Mouse (Mus musculus) natural killer cell, adult 2 months (primary cell): ENCODE results near the gene Taz.

Experiments used
- DNase-seq, 2 experiments: peaks; one replicate each; pipeline ENCODE4 v3.0.0; 2022; ENCODE audit warnings: low spot score in 2 of 2

The Taz gene

DNA sequence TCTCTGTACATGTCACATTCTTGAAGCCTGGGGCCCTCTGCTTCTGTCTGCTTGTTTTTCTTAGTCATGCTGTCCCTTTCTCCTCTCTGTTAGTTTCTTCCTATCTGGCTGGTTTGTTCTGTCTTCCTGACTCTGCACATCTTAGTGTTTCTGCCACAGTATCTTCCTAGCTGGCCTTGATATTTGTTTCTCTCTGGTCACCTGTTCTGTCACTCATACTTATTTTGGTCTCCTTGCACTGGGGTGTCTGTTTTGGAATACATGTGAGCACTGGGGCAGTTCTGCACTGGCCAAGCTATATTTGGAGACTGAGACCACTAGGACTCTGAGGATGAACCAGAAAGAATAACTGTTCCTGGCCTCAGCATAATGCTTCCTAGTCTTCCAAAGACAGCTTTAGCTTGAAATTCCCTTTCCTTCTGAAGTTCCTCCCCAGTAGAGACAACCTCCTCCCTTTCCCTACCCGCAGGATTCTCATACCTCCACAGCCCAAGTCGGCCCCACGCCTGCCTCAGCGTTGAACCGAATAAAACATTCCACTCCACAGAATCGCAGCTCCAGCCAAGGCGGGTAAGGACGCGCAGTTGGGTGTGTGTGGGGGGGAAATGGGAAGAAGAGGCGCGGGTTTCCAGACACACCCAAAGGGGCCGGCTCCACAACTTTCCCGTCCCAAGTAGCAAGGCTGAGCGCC, 526 bp upstream of the Taz start:
- no peak for DNase-seq

DNA sequence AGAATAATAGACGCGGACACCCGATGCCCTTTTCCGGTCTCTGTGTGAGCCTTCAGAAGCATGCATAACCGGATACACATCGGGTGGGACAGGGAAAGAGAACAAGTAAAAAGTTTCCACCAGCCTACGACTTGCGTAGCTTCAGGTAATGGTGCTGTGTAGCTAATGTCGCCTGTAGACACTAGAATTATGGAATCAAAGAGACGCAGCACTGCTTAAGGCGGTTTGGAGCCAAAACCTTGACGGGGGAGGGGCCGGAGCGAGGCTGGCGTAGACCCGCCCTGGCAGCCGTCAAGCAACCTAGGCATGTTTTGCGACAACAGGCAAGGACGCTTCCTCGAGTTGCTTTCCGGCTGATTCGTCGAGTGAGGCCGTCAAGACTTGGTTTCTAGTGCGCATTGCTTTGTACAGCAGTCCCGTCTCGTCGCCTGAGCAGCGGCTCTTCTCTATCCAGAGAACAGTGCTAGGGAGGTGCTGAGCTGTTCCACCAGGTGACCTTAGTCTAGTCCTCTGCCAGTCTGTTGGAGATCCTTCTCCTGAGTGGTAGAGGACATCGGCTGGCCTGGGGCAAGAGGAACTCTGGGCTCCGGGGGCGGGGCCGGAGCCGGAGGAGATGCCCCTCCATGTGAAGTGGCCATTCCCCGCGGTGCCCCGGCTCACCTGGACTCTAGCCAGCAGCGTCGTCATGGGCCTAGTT, 831 bp downstream of the Taz start:
- DNase-seq, result peak; percentile 66 to 78

DNA sequence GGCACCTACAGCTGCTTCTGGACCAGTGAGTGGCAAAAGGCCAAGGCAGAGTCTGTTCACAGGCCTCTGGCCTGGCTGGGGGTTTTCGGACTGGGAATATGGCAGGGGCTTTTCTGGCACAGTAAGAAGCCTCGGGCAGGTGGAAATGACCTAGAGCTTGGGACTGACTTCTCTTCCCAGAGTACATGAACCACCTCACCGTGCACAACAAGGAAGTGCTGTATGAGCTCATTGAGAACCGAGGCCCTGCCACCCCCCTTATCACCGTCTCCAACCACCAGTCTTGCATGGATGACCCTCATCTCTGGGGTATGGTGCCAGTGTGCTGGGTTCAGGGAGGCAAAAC, 1.4 kb downstream of the Taz start:
- no peak for DNase-seq

DNA sequence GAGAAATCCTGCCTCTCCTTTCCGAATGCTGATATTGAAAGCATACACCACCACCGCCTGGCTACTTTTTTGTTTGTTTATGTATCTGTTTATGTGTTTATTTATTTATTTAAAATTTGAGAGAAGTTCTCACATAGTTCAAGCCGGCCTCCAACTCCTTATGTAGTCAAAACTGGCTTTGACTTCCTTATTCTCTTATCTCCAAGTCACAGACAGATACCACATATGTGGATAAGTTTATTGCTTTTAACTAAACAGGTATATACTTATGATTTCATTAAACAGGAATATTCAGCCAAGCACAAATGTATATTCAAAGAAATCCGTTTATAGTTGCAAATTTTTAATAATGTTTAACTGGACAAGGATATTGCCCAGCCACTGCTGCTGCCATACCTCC, 11.7 kb downstream of the Taz start:
- DNase-seq, result no peak

DNA sequence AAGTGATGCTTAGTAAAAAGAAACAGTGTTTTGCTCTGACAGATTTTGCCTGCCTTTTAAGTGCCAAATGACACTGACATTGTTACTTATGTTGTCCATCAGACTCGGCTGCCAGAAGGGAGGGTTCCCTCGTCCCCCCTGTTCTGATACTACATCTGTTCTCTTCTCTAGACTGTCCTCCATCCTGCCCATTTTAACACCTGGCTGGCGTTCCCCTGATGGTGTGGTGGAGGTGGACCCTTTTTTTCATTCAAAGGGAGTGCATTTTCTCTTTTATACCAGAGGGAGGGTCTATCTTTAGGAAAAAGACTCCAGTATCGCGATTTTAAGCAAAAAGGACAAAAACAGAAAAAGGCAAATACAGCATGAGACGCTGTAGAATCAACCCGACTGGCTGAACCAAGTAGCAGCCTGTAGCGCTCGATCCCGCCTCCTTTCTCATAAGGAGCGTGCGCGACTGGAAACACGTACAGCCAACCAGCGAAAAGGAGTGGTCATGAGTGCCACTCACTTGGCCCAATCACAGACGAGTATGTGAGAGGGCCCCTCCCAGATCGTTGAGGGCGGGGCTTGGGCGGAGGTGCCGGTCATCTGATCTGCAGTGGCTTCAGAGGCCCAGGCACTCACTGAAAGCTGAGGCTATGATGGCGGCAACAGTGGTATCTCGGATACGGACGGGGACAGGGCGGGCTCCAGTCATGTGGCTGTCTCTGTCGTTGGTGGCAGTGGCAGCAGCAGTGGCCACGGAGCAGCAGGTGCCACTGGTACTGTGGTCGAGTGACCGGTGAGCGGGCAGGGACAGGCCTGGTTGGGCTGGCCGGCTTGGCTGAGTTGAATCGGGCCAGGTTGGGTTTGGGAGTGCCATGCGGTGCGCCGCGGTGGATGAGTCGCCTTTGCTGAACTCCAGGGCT, 15.1 kb downstream of the Taz start, which contains the start of gene Atp6ap1:
TSS of gene Atp6ap1 (plus strand) at position 560 of the 911 bp plus-strand sequence.
- DNase-seq, result peak; percentile 90 to 94

DNA sequence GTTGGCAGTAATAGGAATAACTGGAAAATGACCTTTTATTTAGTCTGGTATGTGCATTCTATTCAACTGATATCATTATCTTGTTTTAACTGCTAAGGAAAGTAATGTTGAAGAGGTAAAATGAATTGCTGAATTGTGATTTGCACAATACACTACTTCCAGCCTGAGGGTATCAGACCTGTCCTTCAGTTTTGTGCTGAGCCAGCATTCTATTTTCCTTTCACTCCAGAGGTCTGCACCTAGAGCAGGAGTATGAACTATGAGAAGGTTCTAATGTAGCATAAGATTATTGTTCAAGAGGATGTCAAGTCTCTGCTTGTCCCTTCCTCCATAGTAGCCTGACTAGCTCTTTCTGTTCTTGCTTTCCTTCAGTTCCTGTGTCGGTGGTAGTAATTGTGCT, 16.6 kb downstream of the Taz start:
- no peak for DNase-seq

DNA sequence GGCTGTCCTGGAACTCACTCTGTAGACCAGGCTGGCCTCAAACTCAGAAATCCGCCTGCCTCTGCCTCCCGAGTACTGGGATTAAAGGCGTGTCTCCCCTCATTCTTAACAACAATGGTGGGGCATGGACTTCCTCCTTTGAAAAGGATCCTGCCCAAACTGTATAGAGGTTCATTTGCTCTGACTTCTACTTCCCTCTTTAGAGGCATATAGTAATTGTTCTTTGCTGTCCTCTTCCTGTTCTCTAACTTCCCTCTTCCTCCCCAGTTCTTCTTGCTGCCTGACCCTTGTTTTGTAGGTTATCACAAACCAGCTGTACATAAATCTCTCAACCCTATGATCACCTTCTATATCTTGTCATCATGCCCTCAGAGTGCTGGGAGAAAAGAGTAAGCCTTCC, 18.0 kb downstream of the Taz start:
- DNase-seq, result no peak

DNA sequence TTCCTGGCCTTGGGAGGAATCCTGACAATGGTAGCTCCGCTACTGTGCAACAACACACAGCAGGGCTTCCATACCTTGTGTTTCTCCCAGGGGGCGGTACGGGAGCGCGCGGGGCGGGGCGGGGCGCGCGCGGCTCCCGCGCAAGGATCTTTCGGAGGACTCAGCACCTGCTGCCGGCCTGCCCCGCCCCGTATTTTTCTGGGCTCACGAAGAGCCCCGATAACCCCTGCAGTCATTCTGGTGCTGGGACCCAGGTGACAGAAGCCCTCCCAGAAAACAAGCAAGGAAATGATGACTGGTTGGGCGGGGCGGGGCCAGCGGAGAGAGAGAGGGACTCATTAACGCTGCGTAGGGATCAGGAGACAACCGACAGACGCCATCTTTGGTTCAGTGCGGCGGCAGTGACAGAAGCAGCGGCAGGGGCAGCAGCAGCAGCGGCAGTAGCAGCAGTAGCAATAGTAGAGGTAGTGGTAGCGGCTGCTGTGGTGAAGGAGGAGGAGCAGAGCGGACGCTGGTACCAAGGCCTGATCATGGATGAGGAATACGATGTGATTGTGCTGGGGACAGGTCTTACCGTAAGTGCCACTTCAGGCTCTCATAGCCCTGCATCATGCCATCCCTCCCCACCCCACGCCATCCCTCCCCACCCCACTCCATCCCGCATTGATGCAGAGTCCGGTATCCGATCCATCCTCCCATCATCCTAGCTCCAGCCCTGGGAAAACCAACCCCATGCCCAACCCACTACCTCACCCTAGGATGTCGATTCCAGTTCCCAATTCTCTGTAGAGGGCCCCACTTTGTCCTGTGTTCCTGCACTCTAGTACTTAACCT, 23.4 kb downstream of the Taz start, which contains the start of gene Gdi1:
TSS of gene Gdi1 (plus strand) at position 132 of the 834 bp plus-strand sequence.
- peak; percentile 74 to 80 for DNase-seq

DNA sequence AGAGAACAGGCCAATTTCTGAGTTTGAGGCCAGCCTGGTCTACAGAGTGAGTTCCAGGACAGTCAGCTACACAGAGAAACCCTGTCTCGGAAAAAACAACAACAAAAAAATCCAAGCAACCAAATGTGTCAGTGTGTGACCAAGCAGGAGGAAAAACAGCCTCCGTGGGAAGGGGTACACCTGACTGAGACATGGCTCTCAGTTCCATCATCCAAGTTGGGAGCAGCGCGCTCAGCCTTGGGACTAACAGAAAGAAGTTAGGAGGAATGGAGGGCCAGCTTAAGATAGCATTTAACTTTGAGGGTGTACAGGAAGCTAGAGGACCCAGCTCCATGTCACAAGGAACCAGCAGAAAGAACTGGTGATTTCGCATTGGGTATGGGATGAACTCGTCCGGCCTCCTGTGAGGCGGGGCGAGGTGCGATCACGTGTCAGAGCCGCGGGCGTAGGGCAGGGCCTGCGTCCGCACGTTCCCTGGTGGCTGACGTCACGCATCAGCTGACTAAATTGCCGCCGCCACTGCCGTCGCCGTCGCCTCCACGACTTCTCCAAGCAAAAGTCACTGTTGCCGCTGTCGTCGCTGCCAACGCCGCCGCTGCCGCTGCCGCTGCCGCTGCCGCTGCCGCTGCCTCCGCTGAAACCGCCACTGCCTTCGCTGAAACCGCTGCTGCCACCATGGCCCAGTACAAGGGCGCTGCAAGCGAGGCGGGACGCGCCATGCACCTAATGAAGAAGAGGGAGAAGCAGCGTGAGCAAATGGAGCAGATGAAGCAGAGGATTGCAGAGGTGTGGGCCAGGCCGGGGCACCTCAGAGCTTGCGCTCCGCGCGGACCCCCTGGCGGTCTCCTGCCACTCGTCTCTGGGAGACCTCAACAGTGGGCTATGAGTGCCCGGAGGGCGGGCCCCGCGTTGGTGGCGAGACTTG, 31.1 kb downstream of the Taz start, which contains the start of gene Fam50a:
TSS of gene Fam50a (plus strand) at position 494 of the 925 bp plus-strand sequence.
- DNase-seq, result peak; percentile 76 to 89

DNA sequence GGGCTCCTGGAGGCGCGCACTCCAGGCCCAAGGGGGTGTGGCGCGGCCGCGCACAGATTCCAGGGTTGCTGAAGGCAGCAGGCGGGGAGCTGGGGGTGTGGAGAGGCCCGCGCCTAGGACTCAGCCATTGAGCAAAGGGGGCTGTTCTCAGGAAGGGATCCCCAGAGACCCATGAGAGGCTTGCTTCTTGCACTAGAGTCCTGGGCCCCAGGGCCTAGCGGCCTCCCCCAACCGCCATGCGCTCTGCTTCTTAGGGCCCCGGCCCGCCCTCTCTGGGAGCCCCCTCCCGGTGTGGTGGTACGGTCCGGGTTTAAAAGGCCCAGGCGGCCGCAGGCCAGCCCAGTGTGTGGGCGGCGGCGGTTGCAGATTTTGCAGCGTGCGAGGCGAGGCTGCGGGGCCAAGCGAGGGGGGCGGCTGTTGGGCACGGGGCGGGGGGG, 47.0 kb downstream of the Taz start, which contains the start of gene Plxna3:
TSS of gene Plxna3 (plus strand) at position 342 of the 437 bp plus-strand sequence.
- peak; percentile 55 to 64 for DNase-seq

DNA sequence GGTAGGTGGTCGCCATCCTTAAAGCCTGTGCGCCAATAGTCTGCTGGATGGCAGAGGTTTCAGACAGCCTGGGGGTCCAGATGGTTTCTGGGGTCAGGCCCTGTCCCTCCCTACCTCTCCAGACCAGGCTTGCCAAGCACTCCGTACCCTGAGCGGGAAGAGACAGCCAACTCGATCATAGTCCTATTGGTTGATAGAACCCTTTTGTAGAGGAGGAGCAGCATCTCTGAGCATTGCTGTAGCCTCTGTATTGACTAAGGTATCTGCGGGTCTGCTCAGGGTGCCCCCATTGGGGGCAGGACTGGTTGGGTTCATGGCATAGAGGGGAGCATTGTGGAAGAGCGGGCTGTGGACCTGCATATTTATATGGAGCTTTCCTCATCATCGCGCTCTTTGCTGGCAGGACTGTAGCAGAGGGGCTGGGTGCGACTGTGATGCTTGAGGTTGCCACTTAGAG, 47.5 kb downstream of the Taz start:
- no peak for DNase-seq

DNA sequence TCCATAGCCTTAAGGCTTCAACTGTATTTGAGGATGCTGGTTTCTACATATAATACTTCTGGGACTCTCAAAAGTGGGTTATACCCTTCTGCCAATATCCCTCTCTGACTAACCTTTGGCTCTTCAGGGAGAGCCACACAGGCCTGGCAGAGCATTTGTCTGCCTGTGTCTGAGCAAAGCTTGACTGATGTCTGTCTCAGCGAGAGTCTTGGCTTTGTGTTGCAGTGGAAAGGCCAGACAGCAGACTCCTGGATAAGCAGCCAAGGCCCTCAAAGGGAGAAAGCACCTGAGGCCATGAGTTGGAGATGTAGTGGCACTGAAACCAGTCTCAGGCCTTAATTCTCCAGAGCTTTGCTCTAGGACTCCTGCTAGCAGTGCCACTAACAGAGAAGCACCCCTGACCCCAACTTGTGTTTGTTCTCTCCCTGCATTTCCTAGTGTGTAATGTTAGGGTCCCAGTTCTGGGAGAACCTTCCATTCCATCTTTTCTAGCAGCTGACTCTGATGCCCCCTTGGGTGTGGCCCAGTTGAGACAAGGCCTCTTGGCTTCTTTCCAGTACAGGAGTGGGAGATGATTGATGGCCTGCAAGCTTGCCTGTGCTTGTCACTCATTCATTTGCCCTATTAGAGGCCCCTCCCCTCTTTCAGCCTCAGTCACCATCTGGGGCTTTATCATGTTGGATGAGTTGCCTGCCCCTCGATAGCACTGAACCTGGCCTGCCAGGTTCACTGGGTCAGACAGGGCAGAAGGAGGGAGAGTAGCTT, 48.6 kb downstream of the Taz start:
- DNase-seq, result no peak
